10 mouse cellular contexts compared by ENCODE assay signal in genomic region chr19:47121054-47121453, GRCm38 (mm10). TPM values are rescaled to one million over a fixed set of nuclear protein-coding genes. Genes with fewer than 3 reads are reported as not detected.
DNase-seq lines count a peak whose midpoint lies in the region; ATAC-seq and TF ChIP-seq lines count a peak whose summit lies in the region.
"Had no signal": no experiment of that assay in that cellular context is flagged by ENCODE, and none has a peak within 500 bp of the region (broad histone marks: within the 10 kb centered on the region; RNA-seq: fewer than 3 reads in every experiment).

No protein-coding gene starts in this region.

- 0 out of 2 replicates have a peak, but pooled peaks cover 6% of the 10 kb centered on the region for H3K4me1 ChIP-seq in heart, postnatal 0 days (ENCODE audit: control insufficient read depth, insufficient read depth)
- H3K4me1 ChIP-seq: neural tube, embryonic 13.5 days had no signal

- H3K27me3 ChIP-seq in heart, postnatal 0 days (ENCODE audit: control insufficient read depth, insufficient read depth, low read length): no peaks in the 10 kb centered on the region
- H3K27me3 ChIP-seq: neural tube, embryonic 13.5 days had no signal

- no peak overlapping the region for H3K4me2 ChIP-seq in heart, postnatal 0 days (ENCODE audit: low read depth, low read length)
- H3K4me2 ChIP-seq: neural tube, embryonic 13.5 days had no signal

- DNase-seq in heart, postnatal 0 days (ENCODE audit: low spot score): peak; percentile 57
- no peak for DNase-seq in heart, adult 11 months
- peak; percentile 21 for DNase-seq in thymus, postnatal 14 days
- DNase-seq in thymus, adult 18-20 months: no peak
- DNase-seq in adrenal gland, adult 18-20 months (ENCODE audit: low spot score in 2 of 2): no peak
- no peak for DNase-seq in right cerebral cortex, postnatal 25 days
- no peak for DNase-seq in layer of hippocampus, adult 9-10 months (ENCODE audit: low spot score)

- WGBS in heart, postnatal 0 days: 45% methylated on average over 4 of the region's 4 CpGs

- ATAC-seq in heart, postnatal 0 days (ENCODE audit: insufficient read depth, low read depth): 0 out of 2 replicates have a peak, but pooled peaks have one; percentile 30
- ATAC-seq in granulocyte monocyte progenitor cell, adult 5-6 weeks (replicated peaks; ENCODE audit: poor library complexity, severe bottlenecking): peak; percentile 63

- no peak overlapping the region for H3K9ac ChIP-seq in heart, postnatal 0 days (replicated peaks; ENCODE audit: low read depth, low read length)
- H3K9ac ChIP-seq: neural tube, embryonic 13.5 days had no signal

- TF ChIP-seq CTCF in heart, postnatal 0 days (IDR thresholded peaks at IDR 0.05; ENCODE audit: low read depth): peak; percentile 85

- no peak for TF ChIP-seq EP300 in heart, postnatal 0 days (IDR thresholded peaks at IDR 0.05; ENCODE audit: low read depth)

- no peaks in the 10 kb centered on the region for H3K9me3 ChIP-seq in heart, postnatal 0 days (replicated peaks; ENCODE audit: control insufficient read depth, low read length)
- H3K9me3 ChIP-seq: neural tube, embryonic 13.5 days had no signal

- H3K27ac ChIP-seq in heart, postnatal 0 days (ENCODE audit: low read depth): no peak overlapping the region
- H3K27ac ChIP-seq: neural tube, embryonic 13.5 days had no signal

- peaks cover 54% of the 10 kb centered on the region for H3K36me3 ChIP-seq in heart, postnatal 0 days (replicated peaks; ENCODE audit: control insufficient read depth, insufficient read depth, low read length)

- no peak overlapping the region for H3K4me3 ChIP-seq in heart, postnatal 0 days (ENCODE audit: low read depth, low read length)
- H3K4me3 ChIP-seq: neural tube, embryonic 13.5 days had no signal

RNA-seq across cellular contexts. Expression of gene Calhm2, which starts 17.0 kb away (rescaled TPM):
- 2.4 and 6.8 TPM in 2 replicates for total RNA-seq in heart, postnatal 0 days (2014; rRNA removed; ENCODE audit: low replicate concordance)
- 3.1 and 3.5 TPM in 2 replicates for polyA plus RNA-seq in heart, postnatal 0 days (2015; fragmentation: Nextera tagmentation; extraction: Ambion mirVana)
- total RNA-seq in granulocyte monocyte progenitor cell, adult 5-6 weeks (2014; fragmentation: Nextera tagmentation): 6.6 and 18.6 TPM in 2 replicates
- 6.0 and 10.2 TPM in 2 replicates for total RNA-seq in granulocyte monocyte progenitor cell, adult 5-6 weeks (2017)
- 1 to 10 TPM; 5.1 to 5.5 TPM for total RNA-seq in adrenal gland, adult 18-20 months (2021)

RNA-seq across cellular contexts. Expression of gene Calhm1, which starts 23.0 kb away (rescaled TPM):
- not detected in 2 replicates for total RNA-seq in heart, postnatal 0 days (2014; rRNA removed; ENCODE audit: low replicate concordance)
- not detected in 2 replicates for polyA plus RNA-seq in heart, postnatal 0 days (2015; fragmentation: Nextera tagmentation; extraction: Ambion mirVana)
- total RNA-seq in granulocyte monocyte progenitor cell, adult 5-6 weeks (2014; fragmentation: Nextera tagmentation): not detected in 2 replicates
- total RNA-seq in granulocyte monocyte progenitor cell, adult 5-6 weeks (2017): not detected in 2 replicates
- total RNA-seq in adrenal gland, adult 18-20 months (2021): not detected
- total RNA-seq: layer of hippocampus, postnatal 14 days had no signal
- polyA plus RNA-seq: neural tube, embryonic 13.5 days had no signal

RNA-seq across cellular contexts. Expression of gene Pdcd11, which starts 30.5 kb away (rescaled TPM):
- total RNA-seq in heart, postnatal 0 days (2014; rRNA removed; ENCODE audit: low replicate concordance): 7.7 and 8.8 TPM in 2 replicates
- polyA plus RNA-seq in heart, postnatal 0 days (2015; fragmentation: Nextera tagmentation; extraction: Ambion mirVana): 3.2 and 4.0 TPM in 2 replicates
- 21.6 and 24.7 TPM in 2 replicates for total RNA-seq in granulocyte monocyte progenitor cell, adult 5-6 weeks (2014; fragmentation: Nextera tagmentation)
- total RNA-seq in granulocyte monocyte progenitor cell, adult 5-6 weeks (2017): 23.8 and 29.3 TPM in 2 replicates
- 10 to 100 TPM; 24.5 to 25.7 TPM for total RNA-seq in adrenal gland, adult 18-20 months (2021)

RNA-seq across cellular contexts. Expression of gene Usmg5, which starts 30.6 kb away (rescaled TPM):
- total RNA-seq in heart, postnatal 0 days (2014; rRNA removed; ENCODE audit: low replicate concordance): 1,537 and 1,673 TPM in 2 replicates
- polyA plus RNA-seq in heart, postnatal 0 days (2015; fragmentation: Nextera tagmentation; extraction: Ambion mirVana): 5,899 and 6,150 TPM in 2 replicates
- 747 and 798 TPM in 2 replicates for total RNA-seq in granulocyte monocyte progenitor cell, adult 5-6 weeks (2014; fragmentation: Nextera tagmentation)
- 493 and 868 TPM in 2 replicates for total RNA-seq in granulocyte monocyte progenitor cell, adult 5-6 weeks (2017)
- 100 to 1,000 TPM; 640 to 879 TPM for total RNA-seq in adrenal gland, adult 18-20 months (2021)

RNA-seq across cellular contexts. Expression of gene Calhm3, which starts 36.5 kb away (rescaled TPM):
- total RNA-seq in heart, postnatal 0 days (2014; rRNA removed; ENCODE audit: low replicate concordance): not detected in 2 replicates
- not detected in 2 replicates for polyA plus RNA-seq in heart, postnatal 0 days (2015; fragmentation: Nextera tagmentation; extraction: Ambion mirVana)
- not detected in 2 replicates for total RNA-seq in granulocyte monocyte progenitor cell, adult 5-6 weeks (2014; fragmentation: Nextera tagmentation)
- not detected in 2 replicates for total RNA-seq in granulocyte monocyte progenitor cell, adult 5-6 weeks (2017)
- not detected for total RNA-seq in adrenal gland, adult 18-20 months (2021)
- total RNA-seq: layer of hippocampus, postnatal 14 days had no signal
- polyA plus RNA-seq: neural tube, embryonic 13.5 days had no signal

Comparison
In these comparisons a context has a peak if more than half of its experiments do, and no peak if none do; other contexts are left out.
1. DNase-seq: peak in heart, postnatal 0 days (single experiment) and thymus, postnatal 14 days (single experiment); none in heart, adult 11 months (single experiment), thymus, adult 18-20 months (0 of 2), adrenal gland, adult 18-20 months (0 of 2), right cerebral cortex, postnatal 25 days (single experiment) and layer of hippocampus, adult 9-10 months (single experiment).